Mouse (Mus musculus) urinary bladder, adult 18-20 months (tissue): ENCODE measurements around the gene Lcmt1.
A peak's percentile ranks its signal among the peaks of the same experiment; 100 is the strongest.

ENCODE experiments used
- DNase-seq, 2 experiments: peaks; one replicate each; pipeline ENCODE4 v3.0.0; 2022; ENCODE audit warnings: low spot score in 2 of 2, mixed read lengths in 2 of 2

The Lcmt1 gene

GRCm38 (mm10) chr7:123360185-123360584 lies 9.4 kb upstream of the Lcmt1 start:
- DNase-seq, result no peak

- no peak for DNase-seq
Observed at GRCm38 (mm10) chr7:123361229-123361980, 8.2 kb upstream of the Lcmt1 start.

GRCm38 (mm10) chr7:123362806-123363205 lies 6.8 kb upstream of the Lcmt1 start:
- DNase-seq, result no peak

- DNase-seq, result no peak
Observed at GRCm38 (mm10) chr7:123363971-123364370, 5.6 kb upstream of the Lcmt1 start.

- no peak for DNase-seq
Observed at GRCm38 (mm10) chr7:123365876-123366741, 3.5 kb upstream of the Lcmt1 start.

GRCm38 (mm10) chr7:123366806-123367205 lies 2.8 kb upstream of the Lcmt1 start:
- DNase-seq, result no peak

GRCm38 (mm10) chr7:123367218-123368150 lies 2.1 kb upstream of the Lcmt1 start:
- DNase-seq, result no peak

- DNase-seq, result no peak
Observed at GRCm38 (mm10) chr7:123368187-123368586, 1.4 kb upstream of the Lcmt1 start.

- peak; percentile 33 to 60 for DNase-seq
Observed at GRCm38 (mm10) chr7:123368778-123369746, 522 bp upstream of the Lcmt1 start.

- DNase-seq, result no peak
Observed at GRCm38 (mm10) chr7:123370700-123371099, 1.1 kb downstream of the Lcmt1 start.

- no peak for DNase-seq
Observed at GRCm38 (mm10) chr7:123371501-123371900, 1.9 kb downstream of the Lcmt1 start.

GRCm38 (mm10) chr7:123377443-123378400 lies 8.1 kb downstream of the Lcmt1 start:
- peak; percentile 72 to 94 for DNase-seq

GRCm38 (mm10) chr7:123385693-123386407 lies 16.3 kb downstream of the Lcmt1 start:
- peak in 1 of 2 experiments; percentile 46 for DNase-seq

- DNase-seq, result no peak
Observed at GRCm38 (mm10) chr7:123389686-123390280, 20.2 kb downstream of the Lcmt1 start.

GRCm38 (mm10) chr7:123394271-123394670 lies 24.7 kb downstream of the Lcmt1 start:
- DNase-seq, result no peak

GRCm38 (mm10) chr7:123396900-123397299 lies 27.3 kb downstream of the Lcmt1 start:
- no peak for DNase-seq

GRCm38 (mm10) chr7:123397369-123397768 lies 27.8 kb downstream of the Lcmt1 start:
- DNase-seq, result no peak

GRCm38 (mm10) chr7:123397931-123398330 lies 28.3 kb downstream of the Lcmt1 start:
- DNase-seq, result no peak
